Mouse (Mus musculus) spleen, postnatal 36 days (tissue): ENCODE measurements around the gene Bsn.

Experiments
- DNase-seq, 2 experiments: peaks; one replicate each; pipeline ENCODE4 v3.0.0; 2022; ENCODE audit warnings: low spot score in 2 of 2, mixed read lengths in 1 of 2

The Bsn gene

DNA sequence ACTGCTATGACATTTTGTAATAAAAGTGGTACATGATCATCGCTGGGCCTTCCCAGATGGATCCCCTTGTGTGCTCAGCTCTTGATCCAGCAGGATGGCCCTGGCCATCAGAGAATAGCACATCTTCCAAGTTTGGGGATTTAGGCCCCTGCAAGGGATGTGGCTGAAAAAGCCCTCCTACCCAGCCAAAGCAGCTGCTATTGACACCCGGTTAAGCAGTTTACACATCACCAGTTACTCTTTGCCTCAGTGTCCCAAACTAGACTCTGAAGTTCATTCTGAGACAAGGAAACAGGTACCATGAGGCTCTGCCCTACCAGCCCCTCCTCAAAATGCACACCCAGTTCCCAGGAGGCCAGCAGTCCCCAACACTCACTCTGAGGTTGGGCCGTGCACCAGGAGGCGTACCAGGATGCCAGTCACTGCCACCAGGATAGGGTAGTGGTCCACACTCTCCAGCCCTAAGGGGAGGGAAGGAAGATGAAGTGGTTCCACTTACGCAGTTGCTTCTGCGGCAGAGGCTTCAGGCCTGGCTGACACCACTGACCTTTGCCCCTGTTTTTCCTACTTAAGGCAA lies 134.4 kb downstream of the Bsn start:
- DNase-seq = no peak

DNA sequence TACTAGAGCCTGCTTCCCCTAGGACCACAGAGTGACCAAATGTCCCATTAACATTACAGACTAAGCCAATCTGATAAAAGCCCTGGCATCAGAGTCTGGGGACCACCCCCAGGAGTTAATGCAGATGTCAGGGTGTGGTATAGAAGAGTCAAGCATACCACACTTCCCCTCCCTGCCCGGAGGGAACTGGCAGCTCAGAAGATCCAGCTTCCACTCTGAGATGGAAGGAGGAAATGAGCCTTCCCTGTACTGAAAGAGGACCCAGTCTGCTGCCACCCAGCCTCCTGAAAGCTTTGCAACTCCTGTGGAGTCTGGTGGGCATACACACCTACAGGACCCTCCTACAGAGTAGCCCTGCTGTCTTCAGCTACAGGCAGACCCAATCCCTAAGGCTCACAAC lies 135.1 kb downstream of the Bsn start:
- no peak for DNase-seq

- DNase-seq = no peak
These were observed 135.7 kb downstream of the Bsn start for GRCm38 (mm10) chr9:108054331-108055040.

DNA sequence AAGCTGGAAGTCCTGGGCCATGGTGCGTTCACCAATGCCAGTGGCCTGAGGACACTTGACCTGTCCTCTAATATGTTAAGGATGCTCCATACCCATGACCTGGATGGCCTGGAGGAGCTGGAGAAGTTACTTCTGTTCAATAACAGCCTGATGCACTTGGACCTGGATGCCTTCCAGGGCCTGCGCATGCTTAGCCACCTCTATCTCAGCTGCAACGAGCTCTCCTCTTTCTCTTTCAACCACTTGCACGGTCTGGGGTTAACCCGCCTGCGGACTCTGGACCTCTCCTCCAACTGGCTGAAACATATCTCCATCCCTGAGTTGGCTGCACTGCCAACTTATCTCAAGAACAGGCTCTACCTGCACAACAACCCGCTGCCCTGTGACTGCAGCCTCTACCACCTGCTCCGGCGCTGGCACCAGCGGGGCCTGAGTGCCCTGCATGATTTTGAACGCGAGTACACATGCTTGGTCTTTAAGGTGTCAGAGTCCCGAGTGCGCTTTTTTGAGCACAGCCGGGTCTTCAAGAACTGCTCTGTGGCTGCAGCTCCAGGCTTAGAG lies 136.4 kb downstream of the Bsn start:
- DNase-seq = no peak

DNA sequence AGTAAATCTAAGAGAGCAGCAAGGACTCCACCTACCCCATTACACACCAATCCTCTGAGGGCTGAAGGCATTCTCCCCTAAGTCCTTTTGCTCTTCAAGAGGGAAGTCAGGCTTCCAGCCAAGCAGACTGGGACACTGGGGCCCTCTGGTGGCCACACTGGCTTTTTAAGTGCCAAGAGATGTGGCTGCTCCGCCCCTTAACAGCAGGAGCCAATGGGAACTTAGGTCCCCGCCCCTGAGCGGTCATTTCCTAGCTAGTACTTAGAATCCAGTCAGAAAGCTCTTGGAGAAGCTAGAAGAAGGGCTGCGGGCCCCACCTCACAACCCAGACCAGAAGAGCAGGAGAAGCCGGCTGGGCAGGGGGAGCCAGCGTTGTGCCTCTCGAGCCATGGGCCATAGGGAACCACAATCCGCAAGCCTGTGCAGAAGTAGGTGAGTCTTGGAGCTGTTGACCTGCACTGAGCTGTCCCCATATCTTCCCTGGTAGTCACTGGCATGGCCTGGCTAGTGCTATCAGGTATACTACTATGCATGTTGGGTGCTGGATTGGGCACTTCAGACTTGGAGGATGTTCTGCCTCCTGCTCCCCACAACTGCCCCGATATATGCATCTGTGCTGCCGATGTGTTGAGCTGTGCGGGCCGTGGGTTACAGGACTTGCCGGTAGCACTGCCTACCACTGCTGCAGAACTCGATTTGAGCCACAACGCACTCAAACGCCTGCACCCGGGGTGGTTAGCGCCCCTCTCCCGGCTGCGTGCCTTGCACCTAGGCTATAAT lies 137.1 kb downstream of the Bsn start, which contains the start of gene Amigo3:
Gene Amigo3 (plus strand): TSS at position 275 of the 780 bp plus-strand sequence.
- peak; percentile 92 to 94 for DNase-seq

- DNase-seq = no peak
These were observed 137.8 kb downstream of the Bsn start for GRCm38 (mm10) chr9:108052411-108052810.

DNA sequence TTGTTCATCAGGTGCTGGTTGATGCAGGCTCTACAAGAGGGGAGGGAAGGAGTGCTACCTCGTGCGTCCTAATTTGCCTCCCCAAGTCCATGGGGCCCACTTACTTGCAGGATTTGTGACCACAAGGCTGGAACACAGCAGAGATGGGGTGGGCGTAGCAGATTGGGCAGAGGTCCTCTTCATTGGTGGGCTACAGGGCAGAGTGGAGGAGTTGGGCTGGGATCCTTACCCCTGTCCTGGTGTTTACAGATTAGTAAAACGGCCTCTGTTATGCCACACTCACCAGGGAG lies 138.3 kb downstream of the Bsn start:
- no peak for DNase-seq

GRCm38 (mm10) chr9:108051184-108051930 lies 138.8 kb downstream of the Bsn start:
- DNase-seq = no peak

DNA sequence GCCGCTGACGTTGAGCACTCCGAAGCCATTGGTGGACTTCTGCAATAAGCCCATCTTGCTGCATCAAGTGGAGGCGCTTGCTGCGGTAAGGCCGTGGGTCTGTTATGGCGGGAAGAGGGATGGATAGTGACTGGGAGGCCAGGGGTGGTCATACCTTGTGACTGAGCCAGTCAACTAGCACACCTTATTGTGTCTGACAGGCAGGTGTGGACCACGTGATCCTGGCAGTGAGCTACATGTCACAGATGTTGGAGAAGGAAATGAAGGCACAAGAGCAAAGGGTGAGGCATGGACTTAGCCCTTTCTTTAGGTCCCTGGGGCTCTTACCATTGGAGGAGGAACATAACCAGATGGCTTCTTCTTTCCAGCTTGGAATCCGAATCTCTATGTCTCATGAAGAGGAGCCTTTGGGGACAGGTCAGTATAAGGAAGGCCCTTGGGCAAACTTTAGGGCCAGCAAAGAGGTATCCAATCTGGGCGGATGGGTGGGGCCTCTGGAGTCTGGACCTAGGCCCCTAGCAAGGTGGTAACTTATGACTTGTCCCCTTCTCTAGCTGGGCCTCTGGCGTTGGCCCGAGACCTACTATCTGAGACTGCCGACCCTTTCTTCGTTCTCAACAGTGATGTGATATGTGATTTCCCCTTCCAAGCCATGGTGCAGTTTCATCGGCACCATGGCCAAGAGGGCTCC lies 140.5 kb downstream of the Bsn start:
- DNase-seq = no peak

DNA sequence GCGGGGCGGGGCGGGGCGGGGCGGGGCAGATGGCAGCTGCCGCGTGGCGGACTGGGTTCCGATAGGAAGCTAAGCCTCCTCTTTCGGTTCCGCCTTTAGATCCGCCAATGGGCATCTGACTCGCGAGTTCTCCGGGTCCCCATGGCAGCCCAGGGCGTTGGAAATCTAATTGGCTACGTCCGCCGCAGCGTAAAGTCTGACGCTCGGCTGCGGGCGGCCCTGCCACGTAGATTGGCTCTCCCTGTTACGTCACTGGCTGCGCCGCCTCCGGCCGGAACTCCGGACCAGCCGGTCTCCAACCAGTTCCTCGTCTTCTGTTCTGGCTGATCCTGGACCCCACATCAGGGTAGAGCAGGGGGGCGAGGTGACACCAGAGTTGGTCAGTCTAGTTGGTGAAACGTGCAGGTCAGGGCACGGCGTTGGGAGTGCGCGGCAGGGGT lies 141.1 kb downstream of the Bsn start, which contains the start of gene Gmppb:
Gene Gmppb (plus strand): TSS at position 227 of the 440 bp plus-strand sequence.
- peak; percentile 98 for DNase-seq

DNA sequence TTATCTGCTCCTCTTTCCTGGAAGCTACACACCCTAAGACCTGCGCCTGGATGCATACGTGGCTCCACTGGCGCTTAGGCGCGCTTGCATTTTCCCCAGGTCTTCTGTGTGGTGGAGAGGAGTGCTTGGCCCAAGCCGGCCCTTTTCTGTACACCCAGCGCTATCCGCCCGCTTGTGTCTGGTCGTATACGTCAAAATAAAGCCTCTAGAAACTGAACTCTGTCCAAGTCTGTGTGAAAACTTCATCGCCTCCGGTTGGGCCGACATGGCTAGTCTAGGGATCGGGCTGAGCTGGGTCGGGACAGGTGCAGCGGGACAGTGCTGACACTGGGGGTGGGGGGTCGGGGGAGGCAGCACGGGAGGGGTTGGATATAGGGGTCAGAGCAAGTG lies 141.6 kb downstream of the Bsn start:
- no peak for DNase-seq

GRCm38 (mm10) chr9:108047601-108048565 lies 142.3 kb downstream of the Bsn start:
- no peak for DNase-seq

- no peak for DNase-seq
These were observed 143.6 kb downstream of the Bsn start for GRCm38 (mm10) chr9:108046582-108046981.
